Mouse (Mus musculus): ENCODE results near the gene Clk4.

DNA sequence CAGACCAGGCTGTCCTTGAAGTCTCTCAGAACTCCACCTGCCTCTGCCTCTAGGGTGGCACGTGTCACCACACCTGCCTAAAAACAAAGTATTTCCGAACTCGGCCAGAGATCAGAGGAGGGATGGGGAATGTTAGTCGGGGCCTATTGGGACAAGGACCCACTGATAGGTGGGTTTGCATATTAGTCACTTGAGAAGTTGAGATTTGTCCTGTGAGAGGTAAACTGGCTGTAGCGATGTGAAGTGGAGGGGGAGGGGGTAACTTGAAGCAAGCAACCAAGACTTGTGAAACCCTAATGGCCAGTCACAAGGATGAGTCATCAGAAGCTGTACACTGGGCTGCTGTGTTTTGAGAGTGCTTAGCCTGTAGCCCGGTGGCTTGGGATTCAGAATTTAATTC is 2.8 kb downstream of the Clk4 start:
- TF ChIP-seq POLR2A (IDR thresholded peaks at IDR 0.05; ENCODE audit: low read depth, low read length), result no peak
- TF ChIP-seq CTCF (IDR thresholded peaks at IDR 0.05; ENCODE audit: extremely low read depth, insufficient read length, insufficient replicate concordance, low read depth, low read length), result no peak

Measured in small intestine, adult 2 months (tissue).